ENCODE assay signal across 11 mouse cellular contexts in genomic region chr5:137951218-137951617, GRCm38 (mm10). TPM values are rescaled to one million over a fixed set of nuclear protein-coding genes. Genes with fewer than 3 reads are reported as not detected.
DNase-seq lines count a peak whose midpoint lies in the region.
"Had no signal": no experiment of that assay in that cellular context is flagged by ENCODE, and none has a peak within 500 bp of the region (broad histone marks: within the 10 kb centered on the region; RNA-seq: fewer than 3 reads in every experiment).

No protein-coding gene starts in this region.

- peak; percentile 14 to 46 for DNase-seq in adrenal gland, adult (ENCODE audit: inconsistent age in 2 of 2, low spot score in 1 of 2)
- no peak for DNase-seq in adrenal gland, adult 8-10 months
- peak; percentile 11 to 19 for DNase-seq in left cerebral cortex, adult 18-20 months (ENCODE audit: low spot score in 2 of 2)
- no peak for DNase-seq in left cerebral cortex, postnatal 36 days (ENCODE audit: low spot score in 2 of 2)
- DNase-seq in adrenal gland, adult 18-20 months (ENCODE audit: low spot score in 2 of 2), result peak; percentile 9 to 21
- peak; percentile 61 to 64 for DNase-seq in kidney, postnatal 25 days
- DNase-seq in testis, postnatal 14 days (ENCODE audit: low spot score), result peak; percentile 52
- DNase-seq in hindbrain, embryonic 10.5 days (ENCODE audit: low spot score), result no peak

- intact Hi-C loops in left cerebral cortex, postnatal 36 days (cut with DNase I), result no loop called here

- H3K4me3 ChIP-seq in hindbrain, embryonic 10.5 days, result no peak overlapping the region
- H3K4me3 ChIP-seq: heart, embryonic 15.5 days had no signal

- no peak overlapping the region for H3K27ac ChIP-seq in hindbrain, embryonic 10.5 days
- H3K27ac ChIP-seq: heart, embryonic 15.5 days had no signal

- no peaks in the 10 kb centered on the region for H3K27me3 ChIP-seq in hindbrain, embryonic 10.5 days (ENCODE audit: insufficient read depth, poor library complexity, severe bottlenecking)
- H3K27me3 ChIP-seq: heart, embryonic 15.5 days had no signal

- H3K4me1 ChIP-seq in hindbrain, embryonic 10.5 days (replicated peaks), result no peaks in the 10 kb centered on the region
- H3K4me1 ChIP-seq: heart, embryonic 15.5 days had no signal

- no peaks in the 10 kb centered on the region for H3K9me3 ChIP-seq in hindbrain, embryonic 10.5 days
- H3K9me3 ChIP-seq: heart, embryonic 15.5 days had no signal

- H3K36me3 ChIP-seq in hindbrain, embryonic 10.5 days, result no peaks in the 10 kb centered on the region
- H3K36me3 ChIP-seq: heart, embryonic 15.5 days had no signal

- WGBS in hindbrain, embryonic 10.5 days, result 44% methylated on average over 6 of the region's 6 CpGs

RNA-seq across cellular contexts. Expression of gene Gjc3, which starts 11.7 kb away (rescaled TPM):
- total RNA-seq in adrenal gland, adult 8-10 months (2022), result under 1 TPM; 0.14 to 0.71 (median 0.40) TPM
- total RNA-seq in left cerebral cortex, adult 18-20 months (2021), result 10 to 100 TPM; 13.0 to 15.0 TPM
- 10 to 100 TPM; 21.0 to 23.4 TPM for total RNA-seq in left cerebral cortex, postnatal 36 days (2021)
- total RNA-seq in adrenal gland, adult 18-20 months (2021), result under 1 TPM in 1 of 2 experiments, not detected in 1; 0.19 TPM
- polyA plus RNA-seq in hindbrain, embryonic 10.5 days (2016; fragmentation: Nextera tagmentation; extraction: Ambion mirVana), result 0.10 and 0.30 TPM in 2 replicates
- total RNA-seq: common myeloid progenitor, adult 5-6 weeks had no signal
- polyA plus RNA-seq: heart, embryonic 15.5 days had no signal

RNA-seq across cellular contexts. Expression of gene Cyp3a13, which starts 29.8 kb away (rescaled TPM):
- under 1 TPM in 3 of 4 experiments, not detected in 1; 0.17 to 0.26 (median 0.22) TPM for total RNA-seq in adrenal gland, adult 8-10 months (2022)
- under 1 TPM in 1 of 2 experiments, not detected in 1; 0.19 TPM for total RNA-seq in left cerebral cortex, adult 18-20 months (2021)
- under 1 TPM; 0.25 TPM for total RNA-seq in left cerebral cortex, postnatal 36 days (2021)
- under 1 TPM in 1 of 2 experiments, not detected in 1; 0.10 TPM for total RNA-seq in adrenal gland, adult 18-20 months (2021)
- polyA plus RNA-seq in hindbrain, embryonic 10.5 days (2016; fragmentation: Nextera tagmentation; extraction: Ambion mirVana), result not detected in 2 replicates
- total RNA-seq: common myeloid progenitor, adult 5-6 weeks had no signal
- polyA plus RNA-seq: heart, embryonic 15.5 days had no signal

RNA-seq across cellular contexts. Expression of gene Azgp1, which starts 30.1 kb away (rescaled TPM):
- total RNA-seq in adrenal gland, adult 8-10 months (2022), result 1 to 10 TPM in 1 of 4 experiments, under 1 TPM in 2, not detected in 1; 0.73 to 1.0 (median 0.78) TPM
- total RNA-seq in left cerebral cortex, adult 18-20 months (2021), result not detected
- not detected for total RNA-seq in left cerebral cortex, postnatal 36 days (2021)
- 1 to 10 TPM in 1 of 2 experiments, not detected in 1; 1.3 TPM for total RNA-seq in adrenal gland, adult 18-20 months (2021)
- polyA plus RNA-seq in hindbrain, embryonic 10.5 days (2016; fragmentation: Nextera tagmentation; extraction: Ambion mirVana), result not detected in 2 replicates
- total RNA-seq: common myeloid progenitor, adult 5-6 weeks had no signal
- polyA plus RNA-seq: lung, embryonic 16.5 days had no signal

Comparison
In these comparisons a context has a peak if more than half of its experiments do, and no peak if none do; other contexts are left out.
1. DNase-seq: peak in adrenal gland, adult (2 of 2), left cerebral cortex, adult 18-20 months (2 of 2), adrenal gland, adult 18-20 months (2 of 2), kidney, postnatal 25 days (2 of 2) and testis, postnatal 14 days (single experiment); none in adrenal gland, adult 8-10 months (single experiment), left cerebral cortex, postnatal 36 days (0 of 2) and hindbrain, embryonic 10.5 days (single experiment).
2. RNA of gene Gjc3, which starts 11.7 kb away (total RNA-seq): 21.0 to 23.4 TPM in left cerebral cortex, postnatal 36 days and 13.0 to 15.0 TPM in left cerebral cortex, adult 18-20 months; 0.14 to 0.71 TPM in adrenal gland, adult 8-10 months and 0.19 TPM in adrenal gland, adult 18-20 months; every median in the first group is over 4 times any median in the second.